Mouse (Mus musculus): ENCODE data around the gene Nfrkb.

GRCm38 (mm10) chr9:31385500-31385869 lies 507 bp upstream of the Nfrkb start:
- TF ChIP-seq CTCF (IDR thresholded peaks at IDR 0.05; ENCODE audit: borderline replicate concordance, extremely low read depth, insufficient read depth, insufficient read length) (no peak), POLR2A (IDR thresholded peaks at IDR 0.05; ENCODE audit: borderline replicate concordance, extremely low read depth, insufficient read depth, insufficient read length, poor library complexity, severe bottlenecking) (no peak)

Data from brain, embryonic 14.5 days (tissue).